Mouse (Mus musculus): Measurements from ENCODE around the gene Cyp1a2. TPM values are rescaled to one million over a fixed set of nuclear protein-coding genes. Genes with fewer than 3 reads are reported as not detected.

The Cyp1a2 gene
- polyA plus RNA-seq (2017; shearing (Covaris generic)), result not detected

GRCm38 (mm10) chr9:57683520-57683919, at the start of gene Cyp1a2:
TSS of gene Cyp1a2 (minus strand) at chr9:57683703.

GRCm38 (mm10) chr9:57708068-57708719, 24.7 kb upstream of the Cyp1a2 start, which contains the start of gene Edc3:
TSS of gene Edc3 (plus strand) at chr9:57708540.

GRCm38 (mm10) chr9:57687751-57688150, 4.2 kb upstream of the Cyp1a2 start, which contains the start of gene Cyp1a1:
TSS of gene Cyp1a1 (plus strand) at chr9:57687928.

GRCm38 (mm10) chr9:57653283-57653682, 30.2 kb downstream of the Cyp1a2 start, which contains the start of gene Csk:
TSS of gene Csk (minus strand) at chr9:57653631.

Other genes with a start within 250 kb of the Cyp1a2 start
- 87.5 TPM for gene Ppcdc, start 243.6 kb downstream of the Cyp1a2 start, polyA plus RNA-seq (2017; shearing (Covaris generic))
- gene Scamp5, start 215.6 kb downstream of the Cyp1a2 start, polyA plus RNA-seq (2017; shearing (Covaris generic)), result not detected
- gene Rpp25, start 179.7 kb downstream of the Cyp1a2 start, polyA plus RNA-seq (2017; shearing (Covaris generic)), result not detected
- 242 TPM for gene Cox5a, start 162.4 kb downstream of the Cyp1a2 start, polyA plus RNA-seq (2017; shearing (Covaris generic))
- 9.4 TPM for gene Fam219b, start 146.2 kb downstream of the Cyp1a2 start, polyA plus RNA-seq (2017; shearing (Covaris generic))
- 8.4 TPM for gene Mpi, start 130.9 kb downstream of the Cyp1a2 start, polyA plus RNA-seq (2017; shearing (Covaris generic))
- gene Scamp2, start 122.8 kb downstream of the Cyp1a2 start, polyA plus RNA-seq (2017; shearing (Covaris generic)), result 74.7 TPM
- 52.3 TPM for gene Ulk3, start 94.3 kb downstream of the Cyp1a2 start, polyA plus RNA-seq (2017; shearing (Covaris generic))
- not detected for gene Cplx3, start 77.4 kb downstream of the Cyp1a2 start, polyA plus RNA-seq (2017; shearing (Covaris generic))
- not detected for gene Lman1l, start 62.9 kb downstream of the Cyp1a2 start, polyA plus RNA-seq (2017; shearing (Covaris generic))
- gene Csk, start 30.1 kb downstream of the Cyp1a2 start, polyA plus RNA-seq (2017; shearing (Covaris generic)), result 109 TPM
- 0.14 TPM for gene Cyp1a1, start 4.2 kb upstream of the Cyp1a2 start, polyA plus RNA-seq (2017; shearing (Covaris generic))
- 30.3 TPM for gene Edc3, start 24.8 kb upstream of the Cyp1a2 start, polyA plus RNA-seq (2017; shearing (Covaris generic))
- gene Clk3, start 82.2 kb upstream of the Cyp1a2 start, polyA plus RNA-seq (2017; shearing (Covaris generic)), result 231 TPM
- gene Arid3b, start 153.1 kb upstream of the Cyp1a2 start, polyA plus RNA-seq (2017; shearing (Covaris generic)), result 46.9 TPM
- 51.5 TPM for gene Ubl7, start 227.3 kb upstream of the Cyp1a2 start, polyA plus RNA-seq (2017; shearing (Covaris generic))